Mouse (Mus musculus) embryonic facial prominence, embryonic 13.5 days (tissue): ENCODE results near the gene Hoxa13. TPM values are rescaled to one million over a fixed set of nuclear protein-coding genes. Genes with fewer than 3 reads are reported as not detected.

Source experiments
- ATAC-seq: fragments of 200-750 bp; cut with Nextera tagmentation; 2 replicates; pipeline ENCODE4 v1.8.0; 2017; ENCODE audit warnings: low read depth; ENCODE audit not compliant: insufficient number of reproducible peaks, insufficient read depth, low FRiP score, low TSS enrichment
- H3K27ac ChIP-seq: fragments of 300-500 bp; sonication (generic); 2 replicates; pipeline ENCODE4 v1.5.1; 2015; ENCODE audit warnings: moderate library complexity, mild to moderate bottlenecking, inconsistent platforms
- H3K27me3 ChIP-seq: fragments of 300-500 bp; sonication (generic); 2 replicates; pipeline ENCODE4 v1.6.1; 2015; ENCODE audit warnings: mild to moderate bottlenecking, inconsistent platforms
- H3K36me3 ChIP-seq: fragments of 300-500 bp; sonication (generic); 2 replicates; pipeline ENCODE4 v1.6.1; 2015; ENCODE audit warnings: mild to moderate bottlenecking, inconsistent platforms
- H3K4me1 ChIP-seq: fragments of 300-500 bp; sonication (generic); 2 replicates; pipeline ENCODE4 v1.6.1; 2015; ENCODE audit warnings: inconsistent platforms
- H3K4me2 ChIP-seq: fragments of 300-500 bp; sonication (generic); 2 replicates; pipeline ENCODE4 v1.6.1; 2015; ENCODE audit warnings: moderate library complexity, mild to moderate bottlenecking, inconsistent platforms
- H3K4me3 ChIP-seq: fragments of 300-500 bp; sonication (generic); 2 replicates; pipeline ENCODE4 v1.5.1; 2015; ENCODE audit warnings: mild to moderate bottlenecking, inconsistent platforms
- H3K9ac ChIP-seq: fragments of 300-500 bp; sonication (generic); 2 replicates; pipeline ENCODE4 v1.6.1; 2015; ENCODE audit warnings: mild to moderate bottlenecking, inconsistent platforms
- H3K9me3 ChIP-seq: fragments of 300-500 bp; sonication (generic); 2 replicates; pipeline ENCODE4 v1.6.1; 2016; ENCODE audit warnings: inconsistent platforms
- WGBS: fragments of 180-500 bp; shearing (Covaris S2); methylation state at CpG from one replicate; pipeline ENCODE4 v1.1.7; 2015; ENCODE audit warnings: mixed read lengths; 5-methylcytosine and 5-hydroxymethylcytosine counted together
- polyA plus RNA-seq: library from polyadenylated mRNA; unstranded; fragments of >200 nt; fragmentation: Nextera tagmentation; extraction: Ambion mirVana; gene quantifications from 2 replicates; pipeline ENCODE4 v1.2.1, GENCODE M21; 2015

The Hoxa13 gene
- polyA plus RNA-seq, 1 experiment from 2014 or later = not detected

- H3K4me3 ChIP-seq = no peak overlapping the region
- no peak for ATAC-seq
- peaks cover 93% of the 10 kb centered on the region for H3K27me3 ChIP-seq
- H3K36me3 ChIP-seq = no peaks in the 10 kb centered on the region
- WGBS = 1% methylated on average over 25 of the region's 25 CpGs
- H3K9ac ChIP-seq = no peak overlapping the region
- no peak overlapping the region for H3K4me2 ChIP-seq
- peaks cover 10% of the 10 kb centered on the region for H3K4me1 ChIP-seq
- no peaks in the 10 kb centered on the region for H3K9me3 ChIP-seq
- H3K27ac ChIP-seq = no peak overlapping the region
These were observed 1.4 kb downstream of the Hoxa13 start for GRCm38 (mm10) chr6:52259081-52259790.

- Histone ChIP-seq H3K4me2 (no peak overlapping the region), H3K4me1 (peaks cover 10% of the 10 kb centered on the region), H3K9me3 (no peaks in the 10 kb centered on the region), H3K27ac (no peak overlapping the region), H3K27me3 (peaks cover 93% of the 10 kb centered on the region), H3K4me3 (no peak overlapping the region), H3K9ac (no peak overlapping the region), H3K36me3 (no peaks in the 10 kb centered on the region)
- ATAC-seq = no peak
- WGBS = under 1% methylated on average over 6 of the region's 6 CpGs
These were observed 3.7 kb downstream of the Hoxa13 start for GRCm38 (mm10) chr6:52256956-52257355.

GRCm38 (mm10) chr6:52253511-52254500 is 6.9 kb downstream of the Hoxa13 start:
- H3K4me3 ChIP-seq = peak overlapping the region; percentile 3; the same call in 1 of the 2 replicates
- peaks cover 93% of the 10 kb centered on the region for H3K27me3 ChIP-seq
- no peaks in the 10 kb centered on the region for H3K9me3 ChIP-seq
- peak overlapping the region; percentile 9; the same call in 1 of the 2 replicates for H3K4me2 ChIP-seq
- WGBS = under 1% methylated on average over 59 of the region's 59 CpGs
- H3K4me1 ChIP-seq = no peaks in the 10 kb centered on the region
- H3K27ac ChIP-seq = no peak overlapping the region
- ATAC-seq = no peak
- H3K9ac ChIP-seq = no peak overlapping the region
- no peaks in the 10 kb centered on the region for H3K36me3 ChIP-seq

- H3K4me1 ChIP-seq = 0 out of 2 replicates have a peak, but pooled peaks cover 4% of the 10 kb centered on the region
- no peak overlapping the region for H3K27ac ChIP-seq
- H3K36me3 ChIP-seq = no peaks in the 10 kb centered on the region
- H3K27me3 ChIP-seq = peaks cover 93% of the 10 kb centered on the region
- no peak overlapping the region for H3K4me3 ChIP-seq
- H3K9ac ChIP-seq = no peak overlapping the region
- H3K4me2 ChIP-seq = no peak overlapping the region
- ATAC-seq = no peak
- H3K9me3 ChIP-seq = no peaks in the 10 kb centered on the region
- WGBS = under 1% methylated on average over 35 of the region's 35 CpGs
These were observed 7.8 kb downstream of the Hoxa13 start for GRCm38 (mm10) chr6:52252775-52253376.

- no peak for ATAC-seq
- Histone ChIP-seq H3K4me2 (no peak overlapping the region), H3K27ac (no peak overlapping the region), H3K4me1 (0 out of 2 replicates have a peak, but pooled peaks cover 4% of the 10 kb centered on the region), H3K9me3 (no peaks in the 10 kb centered on the region), H3K36me3 (no peaks in the 10 kb centered on the region), H3K4me3 (no peak overlapping the region), H3K27me3 (peaks cover 94% of the 10 kb centered on the region), H3K9ac (no peak overlapping the region)
- 2% methylated on average over 24 of the region's 24 CpGs for WGBS
These were observed 8.5 kb downstream of the Hoxa13 start for GRCm38 (mm10) chr6:52252016-52252774.

- H3K27ac ChIP-seq = no peak overlapping the region
- H3K9me3 ChIP-seq = no peaks in the 10 kb centered on the region
- no peak overlapping the region for H3K4me2 ChIP-seq
- H3K27me3 ChIP-seq = peaks cover 95% of the 10 kb centered on the region
- H3K4me1 ChIP-seq = peaks cover 5% of the 10 kb centered on the region; the same call in 1 of the 2 replicates
- 7% methylated on average over 7 of the region's 7 CpGs for WGBS
- no peak overlapping the region for H3K4me3 ChIP-seq
- ATAC-seq = no peak
- no peak overlapping the region for H3K9ac ChIP-seq
- no peaks in the 10 kb centered on the region for H3K36me3 ChIP-seq
These were observed 9.4 kb downstream of the Hoxa13 start for GRCm38 (mm10) chr6:52251177-52251879.

- peaks cover 9% of the 10 kb centered on the region; the same call in 1 of the 2 replicates for H3K4me1 ChIP-seq
- H3K36me3 ChIP-seq = no peaks in the 10 kb centered on the region
- no peaks in the 10 kb centered on the region for H3K9me3 ChIP-seq
- no peak overlapping the region for H3K27ac ChIP-seq
- H3K4me3 ChIP-seq = no peak overlapping the region
- H3K4me2 ChIP-seq = no peak overlapping the region
- WGBS = 2% methylated on average over 4 of the region's 4 CpGs
- no peak overlapping the region for H3K9ac ChIP-seq
- ATAC-seq = no peak
- peaks cover 96% of the 10 kb centered on the region for H3K27me3 ChIP-seq
These were observed 10.9 kb downstream of the Hoxa13 start for GRCm38 (mm10) chr6:52249826-52250225.

- ATAC-seq = no peak
- H3K4me3 ChIP-seq = no peak overlapping the region
- under 1% methylated on average over 16 of the region's 16 CpGs for WGBS
- H3K27me3 ChIP-seq = peaks cover 99% of the 10 kb centered on the region
- H3K9me3 ChIP-seq = no peaks in the 10 kb centered on the region
- H3K4me1 ChIP-seq = peaks cover 9% of the 10 kb centered on the region; the same call in 1 of the 2 replicates
- H3K9ac ChIP-seq = no peak overlapping the region
- H3K27ac ChIP-seq = no peak overlapping the region
- H3K36me3 ChIP-seq = no peaks in the 10 kb centered on the region
- no peak overlapping the region for H3K4me2 ChIP-seq
These were observed 11.3 kb downstream of the Hoxa13 start for GRCm38 (mm10) chr6:52249415-52249738.

- ATAC-seq = no peak
- peaks cover 9% of the 10 kb centered on the region; the same call in 1 of the 2 replicates for H3K4me1 ChIP-seq
- H3K9me3 ChIP-seq = no peaks in the 10 kb centered on the region
- no peak overlapping the region for H3K9ac ChIP-seq
- H3K36me3 ChIP-seq = no peaks in the 10 kb centered on the region
- H3K27ac ChIP-seq = no peak overlapping the region
- WGBS = under 1% methylated on average over 27 of the region's 27 CpGs
- H3K4me3 ChIP-seq = 0 out of 2 replicates have a peak overlapping the region, but pooled peaks have one; percentile 1
- peaks cover 99% of the 10 kb centered on the region for H3K27me3 ChIP-seq
- H3K4me2 ChIP-seq = no peak overlapping the region
These were observed 11.9 kb downstream of the Hoxa13 start for GRCm38 (mm10) chr6:52248638-52249414.
